Mouse (Mus musculus): Measurements from ENCODE around the gene Kxd1. TPM values are rescaled to one million over a fixed set of nuclear protein-coding genes. Genes with fewer than 3 reads are reported as not detected.

Gene Kxd1
- polyA plus RNA-seq, 1 experiment from 2014 or later: 59.0 TPM

- H3K4me3 ChIP-seq (ENCODE audit: low read depth, low read length): peak overlapping the region; percentile 50
- WGBS: 2% methylated on average over 28 of the region's 28 CpGs
- DNase-seq: no peak
- 0 out of 2 replicates have a peak, but pooled peaks cover under 1% of the 10 kb centered on the region for H3K4me1 ChIP-seq (ENCODE audit: insufficient read depth)
- no peaks in the 10 kb centered on the region for H3K9me3 ChIP-seq (ENCODE audit: low read depth, low read length)
- H3K27me3 ChIP-seq (ENCODE audit: insufficient read depth, low read length): peaks cover 96% of the 10 kb centered on the region
- TF ChIP-seq CTCF (IDR thresholded peaks at IDR 0.05; ENCODE audit: low read depth): no peak
- H3K36me3 ChIP-seq (ENCODE audit: insufficient read depth): no peaks in the 10 kb centered on the region
- ATAC-seq (ENCODE audit: insufficient read depth): no peak
- peak overlapping the region; percentile 27; the same call in 1 of the 2 replicates for H3K27ac ChIP-seq (ENCODE audit: low read depth)
- peak overlapping the region; percentile 54 for H3K9ac ChIP-seq
- H3K4me2 ChIP-seq: peak overlapping the region; percentile 82
These were observed 33.3 kb downstream of the Kxd1 start for GRCm38 (mm10) chr8:70494416-70494945.

GRCm38 (mm10) chr8:70493692-70494415, 33.9 kb downstream of the Kxd1 start:
- Histone ChIP-seq H3K27ac (ENCODE audit: low read depth) (peak overlapping the region; percentile 59; the same call in 1 of the 2 replicates), H3K9ac (peak overlapping the region; percentile 54)
- DNase-seq: no peak

DNA sequence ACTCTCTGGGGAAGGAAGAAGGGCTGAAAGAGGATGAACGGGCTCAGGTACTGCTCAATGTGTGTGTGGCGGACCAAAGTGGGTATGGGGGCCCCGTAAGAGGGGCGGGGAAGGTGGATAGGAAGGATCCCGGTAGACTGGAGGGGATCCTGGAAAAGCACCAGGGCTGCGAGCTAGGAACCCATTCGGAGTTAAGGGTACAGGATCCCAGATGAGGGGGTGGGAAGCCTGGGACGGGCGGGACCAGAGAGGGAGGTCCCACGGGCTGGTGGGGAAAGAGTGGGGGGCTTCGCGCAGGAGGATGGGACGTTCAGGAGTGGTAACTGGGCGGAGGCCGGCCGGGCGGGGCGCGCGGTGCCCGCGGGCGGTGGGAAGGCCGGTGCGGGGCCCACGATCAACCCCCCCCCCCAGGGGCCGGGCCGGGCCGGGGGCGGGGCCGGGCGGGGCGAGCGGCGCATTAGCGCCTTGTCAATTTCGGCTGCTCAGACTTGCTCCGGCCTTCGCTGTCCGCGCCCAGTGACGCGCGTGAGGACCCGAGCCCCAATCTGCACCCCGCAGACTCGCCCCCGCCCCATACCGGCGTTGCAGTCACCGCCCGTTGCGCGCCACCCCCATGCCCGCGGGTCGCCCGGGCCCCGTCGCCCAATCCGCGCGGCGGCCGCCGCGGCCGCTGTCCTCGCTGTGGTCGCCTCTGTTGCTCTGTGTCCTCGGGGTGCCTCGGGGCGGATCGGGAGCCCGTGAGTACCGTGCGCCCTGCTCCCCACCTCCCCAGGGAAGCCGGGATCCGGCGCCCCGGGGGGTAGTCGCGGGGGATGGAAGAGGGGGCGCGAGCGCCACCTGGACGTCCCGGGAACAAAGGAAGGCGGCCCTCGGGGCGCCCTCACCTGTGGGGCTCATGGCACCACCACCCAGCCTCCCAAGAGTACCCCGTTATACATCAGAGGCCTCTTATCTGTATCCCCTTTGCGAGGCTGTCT, 34.8 kb downstream of the Kxd1 start, which contains the start of gene Crlf1:
Gene Crlf1 (plus strand): TSS at position 495 of the 977 bp plus-strand sequence.
- H3K4me3 ChIP-seq (ENCODE audit: low read depth, low read length): peak within 1 kb of the TSS; percentile 50
- TF ChIP-seq CTCF (IDR thresholded peaks at IDR 0.05; ENCODE audit: low read depth): no peak
- DNase-seq: no peak
- no peaks in the 10 kb centered on the region for H3K9me3 ChIP-seq (ENCODE audit: low read depth, low read length)
- H3K36me3 ChIP-seq (ENCODE audit: insufficient read depth): no peaks in the 10 kb centered on the region
- peak within 1 kb of the TSS; percentile 82 for H3K4me2 ChIP-seq
- H3K27ac ChIP-seq (ENCODE audit: low read depth): peak within 1 kb of the TSS; percentile 59; the same call in 1 of the 2 replicates
- under 1% methylated on average over 81 of the region's 93 CpGs for WGBS
- peak; percentile 13; the same call in 1 of the 2 replicates for ATAC-seq (ENCODE audit: insufficient read depth)
- peaks cover 12% of the 10 kb centered on the region for H3K4me1 ChIP-seq (ENCODE audit: insufficient read depth)
- peaks cover 98% of the 10 kb centered on the region for H3K27me3 ChIP-seq (ENCODE audit: insufficient read depth, low read length)
- H3K9ac ChIP-seq: peak within 1 kb of the TSS; percentile 54

More at GRCm38 (mm10) chr8:70493692-70494415, 33.9 kb downstream of the Kxd1 start:
- TF ChIP-seq CTCF (IDR thresholded peaks at IDR 0.05; ENCODE audit: low read depth): no peak
- H3K36me3 ChIP-seq (ENCODE audit: insufficient read depth): no peaks in the 10 kb centered on the region
- H3K4me2 ChIP-seq: peak overlapping the region; percentile 82
- ATAC-seq (ENCODE audit: insufficient read depth): 0 out of 2 replicates have a peak, but pooled peaks have one; percentile 1
- WGBS: 1% methylated on average over 47 of the region's 47 CpGs
- peaks cover 98% of the 10 kb centered on the region for H3K27me3 ChIP-seq (ENCODE audit: insufficient read depth, low read length)
- H3K4me3 ChIP-seq (ENCODE audit: low read depth, low read length): peak overlapping the region; percentile 50
- no peaks in the 10 kb centered on the region for H3K9me3 ChIP-seq (ENCODE audit: low read depth, low read length)
- H3K4me1 ChIP-seq (ENCODE audit: insufficient read depth): peaks cover 7% of the 10 kb centered on the region; the same call in 1 of the 2 replicates

GRCm38 (mm10) chr8:70490880-70491495, 36.8 kb downstream of the Kxd1 start:
- Histone ChIP-seq H3K36me3 (ENCODE audit: insufficient read depth) (no peaks in the 10 kb centered on the region), H3K27ac (ENCODE audit: low read depth) (peak overlapping the region; percentile 88), H3K9ac (no peak overlapping the region), H3K4me3 (ENCODE audit: low read depth, low read length) (peak overlapping the region; percentile 50; the same call in 1 of the 2 replicates), H3K9me3 (ENCODE audit: low read depth, low read length) (no peaks in the 10 kb centered on the region), H3K4me1 (ENCODE audit: insufficient read depth) (peaks cover 16% of the 10 kb centered on the region), H3K27me3 (ENCODE audit: insufficient read depth, low read length) (peaks cover 97% of the 10 kb centered on the region), H3K4me2 (peak overlapping the region; percentile 82)
- TF ChIP-seq CTCF (IDR thresholded peaks at IDR 0.05; ENCODE audit: low read depth): no peak
- ATAC-seq (ENCODE audit: insufficient read depth) (no peak), DNase-seq (no peak)
- 4% methylated on average over 20 of the region's 20 CpGs for WGBS

GRCm38 (mm10) chr8:70490061-70490879, 37.5 kb downstream of the Kxd1 start:
- TF ChIP-seq CTCF (IDR thresholded peaks at IDR 0.05; ENCODE audit: low read depth): no peak
- peak overlapping the region; percentile 50 for H3K4me3 ChIP-seq (ENCODE audit: low read depth, low read length)
- peak overlapping the region; percentile 88 for H3K27ac ChIP-seq (ENCODE audit: low read depth)
- H3K36me3 ChIP-seq (ENCODE audit: insufficient read depth): no peaks in the 10 kb centered on the region
- 14% methylated on average over 10 of the region's 10 CpGs for WGBS
- ATAC-seq (ENCODE audit: insufficient read depth): no peak
- H3K9ac ChIP-seq: no peak overlapping the region
- H3K4me2 ChIP-seq: peak overlapping the region; percentile 82
- H3K4me1 ChIP-seq (ENCODE audit: insufficient read depth): peaks cover 16% of the 10 kb centered on the region
- DNase-seq: no peak
- H3K9me3 ChIP-seq (ENCODE audit: low read depth, low read length): no peaks in the 10 kb centered on the region
- peaks cover 96% of the 10 kb centered on the region for H3K27me3 ChIP-seq (ENCODE audit: insufficient read depth, low read length)
